Mouse (Mus musculus) lung, embryonic 16.5 days (tissue): ENCODE results near the gene Fkbpl. TPM values are rescaled to one million over a fixed set of nuclear protein-coding genes. Genes with fewer than 3 reads are reported as not detected.

Experiments
- ATAC-seq: fragments of 200-750 bp; cut with Nextera tagmentation; 2 replicates; pipeline ENCODE4 v1.8.0; 2017; ENCODE audit warnings: low read depth, mild to moderate bottlenecking, moderate library complexity
- H3K27ac ChIP-seq: fragments of 300-500 bp; sonication (generic); 2 replicates; pipeline ENCODE4 v1.5.1; 2014; ENCODE audit warnings: mild to moderate bottlenecking, control low read depth, low read length
- H3K27me3 ChIP-seq: fragments of 300-500 bp; sonication (generic); 2 replicates; pipeline ENCODE4 v1.6.1; 2014; ENCODE audit warnings: low read depth, low read length, mixed read lengths; ENCODE audit not compliant: control insufficient read depth, insufficient read depth
- H3K36me3 ChIP-seq: fragments of 300-500 bp; sonication (generic); 2 replicates; pipeline ENCODE4 v1.6.1; 2014; ENCODE audit warnings: low read length; ENCODE audit not compliant: control insufficient read depth, insufficient read depth
- H3K4me1 ChIP-seq: fragments of 300-500 bp; sonication (generic); replicated peaks from 2 replicates; pipeline ENCODE4 v1.6.1; 2014; ENCODE audit warnings: low read length, mixed read lengths; ENCODE audit not compliant: control insufficient read depth, insufficient read depth
- H3K4me2 ChIP-seq: fragments of 300-500 bp; sonication (generic); 2 replicates; pipeline ENCODE4 v1.6.1; 2014; ENCODE audit warnings: low read depth, low read length, control low read depth
- H3K4me3 ChIP-seq: fragments of 300-500 bp; sonication (generic); 2 replicates; pipeline ENCODE4 v1.5.1; 2014; ENCODE audit warnings: mild to moderate bottlenecking, low read length, control low read depth
- H3K9ac ChIP-seq: fragments of 300-500 bp; sonication (generic); 2 replicates; pipeline ENCODE4 v1.6.1; 2014; ENCODE audit warnings: low read length, control low read depth
- H3K9me3 ChIP-seq: fragments of 300-500 bp; sonication (generic); 2 replicates; pipeline ENCODE4 v1.6.1; 2016; ENCODE audit warnings: low read length; ENCODE audit not compliant: control insufficient read depth
- WGBS: fragments of 180-500 bp; shearing (Covaris S2); extraction: QIAGEN DNeasy Blood & Tissue Kit; methylation state at CpG from one replicate; pipeline ENCODE4 v1.1.7; 2014; 5-methylcytosine and 5-hydroxymethylcytosine counted together
- polyA plus RNA-seq: library from polyadenylated mRNA; unstranded; fragments of >200 nt; fragmentation: Nextera tagmentation; extraction: Ambion mirVana; gene quantifications from 2 replicates; pipeline ENCODE4 v1.2.1, GENCODE M21; 2015

The Fkbpl gene
- polyA plus RNA-seq, 1 experiment from 2014 or later, result 15.2 TPM

DNA sequence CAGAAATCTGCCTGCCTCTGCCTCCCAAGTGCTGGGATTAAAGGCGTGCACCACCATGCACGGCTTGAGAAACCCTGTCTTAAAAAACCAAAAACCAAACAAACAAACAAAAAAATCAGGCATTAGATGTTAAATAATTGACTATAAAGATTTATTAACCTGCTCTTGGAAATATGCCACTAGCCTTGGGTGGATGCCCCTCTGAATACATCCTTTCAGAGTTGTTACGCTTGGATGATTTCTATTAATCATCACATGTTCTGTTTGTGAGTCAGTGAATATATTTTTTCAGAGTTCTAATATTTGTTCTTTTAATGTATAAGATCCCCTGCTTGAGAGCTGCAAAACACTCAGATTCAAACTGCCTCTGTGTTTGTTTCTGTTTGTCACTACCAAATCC lies 19.6 kb upstream of the Fkbpl start:
- no peak overlapping the region for H3K9ac ChIP-seq
- peaks cover 7% of the 10 kb centered on the region; the same call in 1 of the 2 replicates for H3K36me3 ChIP-seq
- H3K27me3 ChIP-seq, result peaks cover 11% of the 10 kb centered on the region
- no peak overlapping the region for H3K4me3 ChIP-seq
- ATAC-seq, result no peak
- H3K27ac ChIP-seq, result no peak overlapping the region
- no peaks in the 10 kb centered on the region for H3K9me3 ChIP-seq
- H3K4me2 ChIP-seq, result no peak overlapping the region
- peaks cover 19% of the 10 kb centered on the region for H3K4me1 ChIP-seq
- WGBS, result 89% methylated on average over 3 of the region's 3 CpGs

DNA sequence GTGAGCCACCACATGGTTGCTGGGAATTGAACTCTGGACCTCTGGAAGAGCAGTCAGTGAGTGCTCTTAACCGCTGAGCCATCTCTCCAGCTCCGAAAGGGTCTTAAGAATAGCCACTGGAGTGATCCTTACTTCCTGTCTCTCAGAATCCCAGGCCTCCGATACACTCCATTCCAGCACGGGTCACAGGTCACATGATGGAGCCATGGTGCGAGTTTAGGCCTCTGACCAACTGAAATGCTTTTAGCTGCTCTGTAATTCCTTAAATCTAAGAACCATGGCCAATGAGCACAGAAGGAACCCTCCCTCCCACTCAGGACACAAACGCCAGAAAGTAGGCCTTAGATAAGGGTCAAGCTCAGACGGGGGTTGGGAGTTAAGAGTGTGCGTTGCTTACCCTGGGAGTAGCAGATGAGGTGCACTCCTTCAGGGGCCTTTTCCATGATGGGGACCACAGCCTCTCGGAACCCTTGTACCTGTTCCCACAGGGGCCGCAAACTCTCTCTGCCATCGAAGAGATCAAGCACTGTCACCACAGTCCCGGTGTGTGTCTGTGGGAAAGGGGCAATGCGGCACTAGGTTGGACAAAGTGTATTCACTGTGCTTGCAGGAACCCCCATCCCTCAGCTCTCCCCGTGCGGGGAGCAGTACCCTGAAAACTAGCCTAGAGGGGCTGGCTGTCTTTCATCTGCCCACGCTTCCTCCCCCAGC lies 18.3 kb upstream of the Fkbpl start:
- H3K4me3 ChIP-seq, result peak overlapping the region; percentile 79
- peaks cover 7% of the 10 kb centered on the region; the same call in 1 of the 2 replicates for H3K36me3 ChIP-seq
- peaks cover 24% of the 10 kb centered on the region for H3K27me3 ChIP-seq
- peaks cover 24% of the 10 kb centered on the region for H3K4me1 ChIP-seq
- no peaks in the 10 kb centered on the region for H3K9me3 ChIP-seq
- peak overlapping the region; percentile 88 for H3K4me2 ChIP-seq
- no peak for ATAC-seq
- peak overlapping the region; percentile 84; the same call in 1 of the 2 replicates for H3K27ac ChIP-seq
- 51% methylated on average over 16 of the region's 16 CpGs for WGBS
- H3K9ac ChIP-seq, result peak overlapping the region; percentile 73

DNA sequence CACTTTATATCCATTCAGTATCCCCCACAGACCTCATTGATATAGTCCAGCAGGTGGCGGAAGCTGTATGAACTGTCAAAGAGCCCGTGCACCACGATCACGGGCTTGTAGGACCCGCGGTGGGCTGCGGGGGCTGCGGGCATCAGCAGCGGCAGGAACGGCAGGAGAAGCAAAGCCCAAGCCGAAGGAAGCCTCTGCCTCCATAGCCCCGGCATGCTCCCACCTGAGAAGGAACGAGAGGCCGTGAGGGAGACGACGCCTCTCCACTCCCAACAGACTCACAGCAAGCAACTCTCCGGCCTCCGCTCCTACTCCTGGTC lies 17.8 kb upstream of the Fkbpl start:
- peak overlapping the region; percentile 73 for H3K9ac ChIP-seq
- H3K9me3 ChIP-seq, result no peaks in the 10 kb centered on the region
- ATAC-seq, result peak; percentile 23; the same call in 1 of the 2 replicates
- H3K4me2 ChIP-seq, result peak overlapping the region; percentile 88
- peaks cover 29% of the 10 kb centered on the region for H3K27me3 ChIP-seq
- H3K36me3 ChIP-seq, result peaks cover 7% of the 10 kb centered on the region; the same call in 1 of the 2 replicates
- H3K27ac ChIP-seq, result peak overlapping the region; percentile 84
- WGBS, result 0% methylated on average over 18 of the region's 18 CpGs
- H3K4me3 ChIP-seq, result peak overlapping the region; percentile 79
- H3K4me1 ChIP-seq, result peaks cover 26% of the 10 kb centered on the region

GRCm38 (mm10) chr17:34627093-34627942 lies 17.2 kb upstream of the Fkbpl start:
- under 1% methylated on average over 38 of the region's 45 CpGs for WGBS
- peak overlapping the region; percentile 94 for H3K27ac ChIP-seq
- H3K4me2 ChIP-seq, result peak overlapping the region; percentile 88
- peak; percentile 86 for ATAC-seq
- H3K9ac ChIP-seq, result peak overlapping the region; percentile 73
- peaks cover 32% of the 10 kb centered on the region for H3K4me1 ChIP-seq
- no peaks in the 10 kb centered on the region for H3K9me3 ChIP-seq
- 0 out of 2 replicates have a peak, but pooled peaks cover 7% of the 10 kb centered on the region for H3K36me3 ChIP-seq
- H3K4me3 ChIP-seq, result peak overlapping the region; percentile 79
- peaks cover 35% of the 10 kb centered on the region for H3K27me3 ChIP-seq

GRCm38 (mm10) chr17:34627943-34628643 lies 16.5 kb upstream of the Fkbpl start, which contains the start of gene Ppt2:
Gene Ppt2, minus strand, starts transcription at chr17:34628510.
- Histone ChIP-seq H3K9me3 (no peaks in the 10 kb centered on the region), H3K4me2 (peak within 1 kb of the TSS; percentile 88), H3K27ac (peak within 1 kb of the TSS; percentile 94), H3K4me1 (peaks cover 32% of the 10 kb centered on the region), H3K4me3 (peak within 1 kb of the TSS; percentile 79), H3K36me3 (0 out of 2 replicates have a peak, but pooled peaks cover 7% of the 10 kb centered on the region), H3K9ac (peak within 1 kb of the TSS; percentile 73), H3K27me3 (peaks cover 42% of the 10 kb centered on the region)
- 2% methylated on average over 29 of the region's 29 CpGs for WGBS
- no peak; the same call in none of the 2 replicates for ATAC-seq

DNA sequence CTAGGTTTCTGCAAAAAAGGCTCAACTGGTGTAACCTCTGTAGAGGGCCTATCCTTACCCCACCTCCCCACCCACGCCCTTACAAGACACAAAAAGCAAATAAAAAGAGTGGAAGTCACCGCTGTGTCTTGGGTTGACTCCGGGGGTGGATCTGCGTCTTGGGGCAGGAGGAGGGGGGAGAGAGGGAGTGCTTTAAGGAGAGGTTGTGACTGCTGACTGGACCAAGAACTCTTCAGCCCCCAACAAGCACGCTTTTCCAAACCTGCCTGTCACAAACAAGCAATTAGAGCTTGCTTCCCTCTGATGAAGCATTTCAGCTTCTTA lies 16.0 kb upstream of the Fkbpl start:
- Histone ChIP-seq H3K4me3 (peak overlapping the region; percentile 79), H3K9me3 (no peaks in the 10 kb centered on the region), H3K27me3 (peaks cover 47% of the 10 kb centered on the region), H3K27ac (peak overlapping the region; percentile 94; the same call in 1 of the 2 replicates), H3K4me1 (peaks cover 32% of the 10 kb centered on the region), H3K36me3 (0 out of 2 replicates have a peak, but pooled peaks cover 4% of the 10 kb centered on the region), H3K4me2 (peak overlapping the region; percentile 88), H3K9ac (peak overlapping the region; percentile 73)
- WGBS, result 33% methylated on average over 5 of the region's 5 CpGs
- ATAC-seq, result no peak

DNA sequence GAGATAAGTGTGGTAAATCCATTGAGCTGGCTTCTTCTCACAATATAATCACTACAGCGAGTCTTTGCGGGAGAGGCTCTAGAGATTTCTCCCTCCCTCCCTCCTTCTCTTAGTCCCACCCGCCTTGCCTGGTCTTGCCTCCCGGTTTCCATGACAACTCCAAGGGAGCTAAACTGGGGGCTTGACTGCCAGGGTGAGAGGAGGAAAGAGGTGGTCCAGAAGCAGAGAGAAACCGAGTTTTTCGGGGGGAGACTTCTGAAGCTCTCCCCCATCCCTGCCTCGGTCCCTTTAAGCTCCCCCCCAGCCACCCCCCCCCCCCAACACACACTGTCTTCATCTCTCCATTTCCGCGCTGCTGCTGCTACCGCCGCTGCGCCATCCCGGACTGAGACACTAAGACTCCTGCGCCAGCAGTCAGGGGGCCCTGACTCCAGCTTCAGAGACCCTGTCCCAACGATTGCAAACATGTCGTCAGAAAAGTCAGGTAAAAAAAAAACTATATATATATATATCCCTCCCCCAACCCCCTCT lies 15.3 kb upstream of the Fkbpl start, which contains the start of gene Prrt1:
Prrt1 (plus strand) TSS at position 313 of the 531 bp plus-strand sequence.
- Histone ChIP-seq H3K27me3 (peaks cover 51% of the 10 kb centered on the region), H3K9me3 (no peaks in the 10 kb centered on the region), H3K36me3 (0 out of 2 replicates have a peak, but pooled peaks cover 3% of the 10 kb centered on the region), H3K4me3 (peak within 1 kb of the TSS; percentile 79), H3K4me1 (peaks cover 32% of the 10 kb centered on the region), H3K27ac (peak within 1 kb of the TSS; percentile 94), H3K4me2 (peak within 1 kb of the TSS; percentile 88), H3K9ac (peak within 1 kb of the TSS; percentile 73)
- ATAC-seq, result no peak
- 2% methylated on average over 14 of the region's 16 CpGs for WGBS

DNA sequence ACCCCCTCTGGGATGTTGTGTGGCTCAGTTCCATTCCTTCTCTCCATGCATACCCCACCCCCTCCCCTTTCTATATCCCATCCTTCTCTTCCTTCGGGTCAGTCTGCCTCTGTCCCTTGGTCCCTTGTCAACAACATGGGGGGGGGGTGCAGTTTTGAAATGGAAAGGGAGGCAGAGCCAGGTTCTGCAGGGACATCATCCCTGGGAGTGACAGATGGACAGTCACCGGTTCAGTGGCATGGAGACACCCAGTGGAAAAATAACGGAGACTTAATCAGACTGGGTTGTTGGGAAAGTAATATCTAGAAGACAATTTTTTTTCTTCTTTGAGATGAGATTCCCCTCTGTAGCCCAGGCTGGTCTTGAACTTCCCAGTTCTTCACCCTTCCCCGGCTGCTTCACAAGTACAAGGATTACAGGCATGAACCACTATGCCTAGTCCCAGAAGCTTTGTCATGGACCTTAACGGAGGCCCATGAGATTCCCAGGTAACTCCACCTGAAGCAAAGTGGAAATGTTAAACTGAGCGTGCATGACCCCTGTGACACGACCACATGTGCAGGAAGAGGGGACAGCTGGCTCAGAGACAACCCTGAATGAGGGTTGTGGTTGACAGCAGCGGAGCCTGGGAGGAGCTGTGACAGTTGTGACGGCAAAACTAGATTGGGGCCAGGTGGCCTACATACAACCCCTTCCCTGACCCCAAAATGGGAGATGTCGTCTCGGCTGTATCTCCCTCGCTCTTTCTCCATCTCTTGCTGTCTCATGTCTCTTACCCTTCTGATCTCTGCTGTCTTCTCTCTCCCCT lies 14.6 kb upstream of the Fkbpl start:
- no peak for ATAC-seq
- peaks cover 53% of the 10 kb centered on the region for H3K27me3 ChIP-seq

More for the DNA sequence above, 14.6 kb upstream of the Fkbpl start:
- H3K9me3 ChIP-seq, result no peaks in the 10 kb centered on the region
- no peak overlapping the region for H3K27ac ChIP-seq
- peak overlapping the region; percentile 17; the same call in 1 of the 2 replicates for H3K4me3 ChIP-seq
- 27% methylated on average over 12 of the region's 12 CpGs for whole genome bisulfite sequencing
- H3K4me1 ChIP-seq, result peaks cover 32% of the 10 kb centered on the region
- peak overlapping the region; percentile 41 for H3K4me2 ChIP-seq
- no peak overlapping the region for H3K9ac ChIP-seq
- H3K36me3 ChIP-seq, result 0 out of 2 replicates have a peak, but pooled peaks cover 3% of the 10 kb centered on the region
